Mouse (Mus musculus): ENCODE measurements at regions not wholly inside any gene's neighbourhood (a gene's known extent, or its start where the extent isn't known, plus 50 kb on each side); places are given as distances from the start of the nearest gene placed in this dataset.

DNA sequence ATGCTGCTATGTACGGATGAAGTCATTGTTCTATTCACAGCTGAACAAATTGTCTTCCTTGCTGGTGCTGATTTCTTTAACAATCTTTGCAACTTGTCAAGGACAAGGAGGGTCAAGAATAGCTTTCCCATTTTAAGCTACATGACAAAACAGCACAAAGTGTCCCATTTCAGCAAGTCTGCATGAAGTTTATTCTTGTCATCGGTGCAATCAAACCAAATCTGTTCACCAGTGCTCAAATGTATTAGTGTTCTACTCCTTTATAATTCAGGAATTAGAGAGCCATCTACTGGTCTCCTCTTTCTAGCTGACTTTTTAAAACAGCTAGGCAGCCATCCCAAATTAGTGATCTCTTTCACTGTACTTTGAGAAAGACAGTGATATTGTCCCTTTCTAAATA is 1040.8 kb downstream of the Galc start:
- TF ChIP-seq POLR2A (IDR thresholded peaks at IDR 0.05; ENCODE audit: borderline replicate concordance, extremely low read depth, insufficient read depth, insufficient read length, poor library complexity, severe bottlenecking) (no peak), CTCF (IDR thresholded peaks at IDR 0.05; ENCODE audit: borderline replicate concordance, extremely low read depth, insufficient read depth, insufficient read length) (no peak)

DNA sequence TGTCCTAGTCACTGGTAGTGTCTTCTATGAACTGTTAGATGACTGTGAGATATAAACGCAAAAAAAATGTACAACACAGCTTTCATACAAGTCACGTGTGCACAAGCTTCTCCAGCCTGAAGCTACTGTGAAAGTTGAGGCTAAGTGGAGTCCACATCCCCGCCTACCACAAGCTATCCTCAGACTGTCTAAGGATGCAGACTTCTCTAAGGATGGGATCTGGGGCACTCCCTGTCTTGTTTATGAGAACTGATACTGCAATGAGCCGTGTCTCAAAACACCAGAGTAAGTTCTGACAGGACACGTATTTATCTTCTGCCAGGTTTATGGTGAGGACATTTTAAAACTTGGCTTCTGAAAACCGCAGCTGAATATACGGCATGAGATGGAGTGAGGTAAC is 1041.7 kb downstream of the Galc start:
- no peak for DNase-seq (ENCODE audit: low read depth)
- TF ChIP-seq CTCF (IDR thresholded peaks at IDR 0.05; ENCODE audit: borderline replicate concordance, extremely low read depth, insufficient read depth, insufficient read length) (no peak), POLR2A (IDR thresholded peaks at IDR 0.05; ENCODE audit: borderline replicate concordance, extremely low read depth, insufficient read depth, insufficient read length, poor library complexity, severe bottlenecking) (no peak)

More for the DNA sequence above, 1040.8 kb downstream of the Galc start:
- peak; percentile 62 for DNase-seq (ENCODE audit: low read depth)

DNA sequence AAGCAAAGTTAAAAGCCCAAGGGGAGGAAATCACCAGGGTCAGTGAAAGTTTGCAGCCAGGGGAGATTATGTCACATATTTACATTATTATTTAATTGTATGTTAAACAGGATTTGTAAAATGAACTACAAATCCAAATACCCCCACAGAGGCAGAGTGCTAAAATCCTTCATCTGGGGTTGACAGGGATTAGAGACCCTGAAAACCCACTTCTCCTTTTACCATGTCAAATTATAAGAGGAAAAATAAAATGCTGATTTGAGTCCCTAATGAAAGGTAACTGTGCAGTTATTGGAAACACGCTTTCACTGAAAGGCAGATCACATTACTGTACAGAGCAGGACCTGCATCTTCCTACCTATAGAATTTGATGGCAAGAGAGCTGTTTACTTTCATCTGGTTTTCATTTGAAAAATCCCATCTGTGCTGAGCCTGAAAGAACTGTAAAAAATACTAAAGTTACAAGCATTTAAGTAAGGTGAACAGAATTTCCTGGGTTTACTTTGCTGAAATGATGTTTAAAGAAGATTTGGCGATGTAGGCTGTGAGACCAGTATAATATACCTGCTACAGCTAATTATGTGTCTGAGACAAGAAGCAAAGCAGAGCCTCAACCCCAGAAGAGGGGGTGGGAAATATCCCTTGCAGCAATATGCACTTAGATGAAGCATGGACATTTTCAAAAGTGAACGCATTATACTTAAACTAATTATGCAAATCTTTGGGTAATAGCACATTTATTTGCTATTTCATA is 1055.4 kb downstream of the Galc start:
- TF ChIP-seq CTCF (IDR thresholded peaks at IDR 0.05; ENCODE audit: borderline replicate concordance, extremely low read depth, insufficient read depth, insufficient read length) (no peak), POLR2A (IDR thresholded peaks at IDR 0.05; ENCODE audit: borderline replicate concordance, extremely low read depth, insufficient read depth, insufficient read length, poor library complexity, severe bottlenecking) (no peak)

DNA sequence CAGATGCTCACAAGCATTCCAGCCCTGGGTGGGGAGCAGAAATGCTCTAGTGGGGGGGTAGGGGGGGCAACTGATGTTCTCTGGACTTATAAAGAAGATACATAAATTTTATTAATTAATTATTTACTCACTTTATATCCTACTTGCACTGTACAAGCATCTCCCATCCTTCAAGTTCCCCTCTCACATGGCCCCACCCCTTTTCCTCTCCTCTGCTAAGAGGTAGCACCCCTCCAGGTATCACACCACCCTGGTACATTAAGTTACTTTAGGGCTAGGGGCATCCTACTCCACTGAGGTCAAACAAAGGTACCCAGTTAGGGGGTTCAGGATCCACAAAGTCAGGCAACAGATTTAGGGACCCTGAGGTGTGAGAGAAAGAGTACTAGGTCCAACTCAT is 1097.4 kb downstream of the Galc start:
- no peak for DNase-seq (ENCODE audit: low read depth)
- TF ChIP-seq POLR2A (IDR thresholded peaks at IDR 0.05; ENCODE audit: borderline replicate concordance, extremely low read depth, insufficient read depth, insufficient read length, poor library complexity, severe bottlenecking): no peak

More for the DNA sequence above, 1055.4 kb downstream of the Galc start:
- no peak for DNase-seq (ENCODE audit: low read depth)

DNA sequence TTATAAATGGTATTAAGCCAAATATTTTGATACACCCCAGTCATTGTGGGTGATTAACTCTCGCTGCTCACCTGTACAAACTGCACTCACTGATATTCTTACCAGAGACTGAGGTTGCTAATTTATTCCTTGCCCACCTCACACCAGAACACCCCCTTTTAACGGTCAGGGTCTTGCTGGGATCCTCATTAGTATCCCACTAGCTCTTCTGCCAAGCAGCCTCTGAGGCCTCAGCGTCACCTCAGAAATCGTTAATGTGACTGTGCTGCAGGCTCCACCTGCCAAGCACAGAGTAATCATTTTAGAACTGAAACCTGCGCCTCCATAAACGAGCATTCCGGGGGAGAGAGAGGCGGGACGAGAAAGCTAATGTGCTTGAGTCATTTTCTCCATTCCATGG is 1097.8 kb downstream of the Galc start:
- no peak for TF ChIP-seq POLR2A (IDR thresholded peaks at IDR 0.05; ENCODE audit: borderline replicate concordance, extremely low read depth, insufficient read depth, insufficient read length, poor library complexity, severe bottlenecking)
- no peak for TF ChIP-seq CTCF (IDR thresholded peaks at IDR 0.05; ENCODE audit: borderline replicate concordance, extremely low read depth, insufficient read depth, insufficient read length)
- DNase-seq (ENCODE audit: low read depth): peak; percentile 58

DNA sequence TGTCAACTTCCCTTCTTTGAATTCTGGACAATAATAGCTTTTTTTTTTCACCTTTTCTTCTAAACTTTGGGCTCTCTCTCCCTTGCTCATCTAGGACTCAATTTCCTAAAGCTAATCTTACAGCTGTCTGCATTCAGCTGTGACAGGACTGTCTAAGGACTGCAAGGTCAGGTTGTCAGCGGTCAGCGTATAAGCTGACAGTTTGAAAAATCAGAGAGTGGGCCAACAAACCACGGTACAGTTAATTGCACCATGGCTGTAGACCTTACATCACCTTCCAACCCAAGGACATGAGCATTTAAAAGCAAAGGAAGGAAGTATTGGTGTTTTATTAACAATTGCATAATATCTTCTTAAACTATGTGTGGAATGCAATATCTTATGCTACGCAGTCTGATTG is 1100.9 kb downstream of the Galc start:
- TF ChIP-seq CTCF (IDR thresholded peaks at IDR 0.05; ENCODE audit: borderline replicate concordance, extremely low read depth, insufficient read depth, insufficient read length): no peak
- TF ChIP-seq POLR2A (IDR thresholded peaks at IDR 0.05; ENCODE audit: borderline replicate concordance, extremely low read depth, insufficient read depth, insufficient read length, poor library complexity, severe bottlenecking): no peak
- DNase-seq (ENCODE audit: low read depth): peak; percentile 10

DNA sequence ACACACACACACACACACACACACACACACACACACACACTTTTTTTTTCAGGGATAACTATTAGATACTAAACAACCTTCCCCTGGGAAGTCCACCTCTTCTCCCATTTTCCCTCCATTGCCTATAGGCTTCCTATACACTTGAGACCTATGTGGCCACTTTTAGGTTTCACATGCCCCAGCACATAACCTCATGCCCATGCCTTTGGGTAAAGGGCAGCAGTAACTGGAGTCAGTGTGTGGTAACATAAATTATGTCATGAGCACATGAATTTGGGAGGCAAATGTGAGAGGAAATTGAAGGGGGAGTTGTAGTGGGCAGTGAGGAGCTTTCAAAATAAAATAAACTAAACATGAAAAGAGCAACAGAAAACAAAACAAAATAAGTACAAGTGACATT is 1101.5 kb downstream of the Galc start:
- DNase-seq (ENCODE audit: low read depth): no peak
- TF ChIP-seq CTCF (IDR thresholded peaks at IDR 0.05; ENCODE audit: borderline replicate concordance, extremely low read depth, insufficient read depth, insufficient read length) (no peak), POLR2A (IDR thresholded peaks at IDR 0.05; ENCODE audit: borderline replicate concordance, extremely low read depth, insufficient read depth, insufficient read length, poor library complexity, severe bottlenecking) (no peak)

DNA sequence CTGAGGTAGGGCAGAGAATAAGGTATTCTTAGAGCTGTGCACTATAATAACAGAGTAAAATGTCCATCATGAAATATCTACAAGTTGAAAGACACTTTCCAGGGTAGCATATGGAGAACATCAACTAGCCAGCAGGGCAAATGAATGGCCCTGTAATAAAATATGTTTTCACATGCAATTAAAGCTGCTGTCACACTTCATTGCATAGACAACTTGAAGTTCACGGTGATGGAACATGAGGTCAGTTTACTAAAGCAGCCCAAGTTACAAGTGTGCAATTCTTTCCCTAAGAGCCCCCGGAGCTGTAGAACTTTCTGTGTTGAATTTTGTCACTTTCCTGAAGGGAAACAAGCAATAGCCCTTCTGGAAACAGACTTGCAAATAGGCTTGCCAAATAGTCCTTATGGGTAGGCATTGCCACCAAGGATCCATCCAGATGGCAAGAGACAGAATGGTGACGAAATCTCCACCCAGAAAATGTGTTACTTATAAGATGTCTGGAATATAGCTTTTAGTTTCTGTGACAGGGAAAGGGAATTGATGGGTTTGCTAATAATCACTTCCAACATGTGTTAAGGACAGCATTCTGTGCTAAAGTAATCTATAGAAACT is 1102.7 kb downstream of the Galc start:
- peak; percentile 88 for DNase-seq (ENCODE audit: low read depth)
- TF ChIP-seq POLR2A (IDR thresholded peaks at IDR 0.05; ENCODE audit: borderline replicate concordance, extremely low read depth, insufficient read depth, insufficient read length, poor library complexity, severe bottlenecking) (no peak), CTCF (IDR thresholded peaks at IDR 0.05; ENCODE audit: borderline replicate concordance, extremely low read depth, insufficient read depth, insufficient read length) (no peak)

DNA sequence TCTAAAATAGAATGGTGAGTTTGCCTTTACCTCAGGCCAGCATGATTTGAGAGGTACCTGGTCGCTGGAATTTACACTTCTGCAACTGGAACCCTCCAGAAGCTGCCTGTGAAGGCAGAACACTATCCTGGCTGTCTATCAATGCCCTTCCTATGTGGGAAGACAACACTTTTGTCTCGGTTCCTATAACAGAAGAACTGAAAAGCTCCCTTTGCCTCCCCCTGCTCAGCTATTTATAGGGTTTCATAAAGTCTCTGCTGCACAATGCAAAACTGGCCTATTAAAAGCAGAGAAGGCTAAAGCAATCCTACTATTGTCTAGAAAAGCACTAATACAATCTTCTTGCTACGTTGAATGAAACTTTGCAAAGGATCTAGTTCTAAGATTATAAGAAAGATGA is 1116.5 kb downstream of the Galc start:
- TF ChIP-seq POLR2A (IDR thresholded peaks at IDR 0.05; ENCODE audit: borderline replicate concordance, extremely low read depth, insufficient read depth, insufficient read length, poor library complexity, severe bottlenecking) (no peak), CTCF (IDR thresholded peaks at IDR 0.05; ENCODE audit: borderline replicate concordance, extremely low read depth, insufficient read depth, insufficient read length) (no peak)
- DNase-seq (ENCODE audit: low read depth): no peak

DNA sequence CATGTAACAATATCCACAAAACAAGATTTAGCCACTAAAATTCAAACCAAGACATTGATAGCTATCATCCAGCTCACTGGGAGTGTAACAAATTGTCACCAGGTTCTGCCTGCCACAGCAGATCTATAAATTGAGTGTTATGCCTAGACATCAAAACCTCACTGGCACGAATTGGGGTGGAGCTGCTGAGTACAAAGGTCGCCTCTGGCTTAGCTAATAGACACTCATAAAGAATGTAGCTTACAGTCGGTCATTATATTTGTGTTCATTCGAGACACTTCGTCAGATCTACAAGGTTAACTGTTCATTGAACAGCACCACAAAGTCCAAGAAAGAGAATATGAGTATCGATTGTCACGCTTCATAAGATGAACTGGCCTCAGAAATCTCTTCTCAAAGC is 1121.3 kb downstream of the Galc start:
- DNase-seq (ENCODE audit: low read depth): peak; percentile 15
- no peak for TF ChIP-seq CTCF (IDR thresholded peaks at IDR 0.05; ENCODE audit: borderline replicate concordance, extremely low read depth, insufficient read depth, insufficient read length)
- no peak for TF ChIP-seq POLR2A (IDR thresholded peaks at IDR 0.05; ENCODE audit: borderline replicate concordance, extremely low read depth, insufficient read depth, insufficient read length, poor library complexity, severe bottlenecking)

DNA sequence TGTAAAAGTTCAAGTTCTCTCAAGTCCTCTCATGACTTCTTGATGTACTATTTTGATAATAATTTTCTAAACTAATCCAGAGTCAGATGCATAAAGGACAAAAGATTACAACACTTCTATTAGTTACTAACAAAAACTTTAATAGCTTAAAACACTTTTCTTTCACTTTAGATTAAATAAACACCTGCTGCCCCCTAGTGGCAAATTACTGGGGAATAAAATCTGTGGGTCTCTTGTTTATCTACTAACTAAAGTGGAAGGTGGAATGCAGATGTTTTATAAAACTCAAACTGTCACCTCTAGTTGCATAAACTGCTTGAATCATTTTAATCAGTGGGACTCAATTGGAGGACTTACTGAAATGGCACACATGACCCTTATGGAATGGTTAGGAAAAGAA is 1129.0 kb downstream of the Galc start:
- TF ChIP-seq CTCF (IDR thresholded peaks at IDR 0.05; ENCODE audit: borderline replicate concordance, extremely low read depth, insufficient read depth, insufficient read length): peak; percentile 23; the same call in 1 of the 2 replicates
- TF ChIP-seq POLR2A (IDR thresholded peaks at IDR 0.05; ENCODE audit: borderline replicate concordance, extremely low read depth, insufficient read depth, insufficient read length, poor library complexity, severe bottlenecking): no peak
- DNase-seq (ENCODE audit: low read depth): peak; percentile 73

Data from brain, embryonic 14.5 days (tissue).